In genomic region chr5:84320138-84320537, GRCm38 (mm10) we compare ENCODE assay signal across 17 mouse cellular contexts.
"Had no signal": no experiment of that assay in that cellular context is flagged by ENCODE, and none has a peak within 500 bp of the region (broad histone marks: within the 10 kb centered on the region; RNA-seq: fewer than 3 reads in every experiment).

No protein-coding gene starts in this region.

- ATAC-seq: intestine, postnatal 0 days; liver, embryonic 12.5 days; lung, postnatal 0 days; midbrain, embryonic 15.5 days had no signal

- H3K4me3 ChIP-seq: layer of hippocampus, adult 2 months; limb, embryonic 10.5 days; limb, embryonic 13.5 days; liver, embryonic 12.5 days; liver, embryonic 15.5 days; midbrain, embryonic 15.5 days had no signal

- H3K4me2 ChIP-seq: limb, embryonic 13.5 days; liver, embryonic 12.5 days; liver, embryonic 15.5 days; midbrain, embryonic 15.5 days had no signal

- H3K9ac ChIP-seq: limb, embryonic 13.5 days; liver, embryonic 12.5 days; liver, embryonic 15.5 days; midbrain, embryonic 15.5 days had no signal

- H3K4me1 ChIP-seq: limb, embryonic 10.5 days; limb, embryonic 13.5 days; liver, embryonic 12.5 days; liver, embryonic 15.5 days had no signal

- H3K36me3 ChIP-seq: limb, embryonic 10.5 days; limb, embryonic 13.5 days; liver, embryonic 12.5 days; liver, embryonic 15.5 days; midbrain, embryonic 15.5 days had no signal

- H3K9me3 ChIP-seq: limb, embryonic 10.5 days; limb, embryonic 13.5 days; liver, embryonic 12.5 days; liver, embryonic 15.5 days; midbrain, embryonic 15.5 days had no signal

- H3K27ac ChIP-seq: kidney, postnatal 0 days; layer of hippocampus, adult 2 months; limb, embryonic 10.5 days; limb, embryonic 13.5 days; liver, embryonic 12.5 days; liver, embryonic 15.5 days; macrophage; midbrain, embryonic 15.5 days had no signal

- H3K27me3 ChIP-seq: limb, embryonic 13.5 days; liver, embryonic 12.5 days; liver, embryonic 15.5 days had no signal

- DNase-seq: kidney, adult 2 months; kidney, postnatal 25 days; layer of hippocampus, adult 9-11 months; liver; lung, adult 2 months; thymus, adult 18-20 months; thymus, postnatal 36 days had no signal
